Mouse (Mus musculus): Measurements from ENCODE around the gene Cdkn1c.

Gene Cdkn1c

DNA sequence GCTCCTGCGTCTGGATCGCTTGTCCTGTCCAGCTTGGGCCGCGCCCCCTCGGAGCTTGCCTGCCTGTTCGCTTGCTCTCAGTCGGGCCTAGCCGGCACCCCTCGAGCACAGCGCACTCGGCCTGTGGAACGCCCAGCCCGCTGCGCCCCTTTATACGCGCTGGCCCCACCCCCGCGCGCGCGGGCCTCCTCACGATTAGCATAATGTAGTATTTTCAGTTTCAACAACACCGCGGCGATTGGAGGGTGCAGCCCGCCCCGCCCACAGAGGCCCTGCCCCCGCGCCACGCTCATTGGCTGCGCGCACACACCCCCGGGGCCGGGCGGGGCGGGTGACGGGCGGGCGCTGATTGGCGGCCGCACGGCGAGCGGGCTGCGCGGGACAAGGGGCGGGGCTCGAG lies at the start of gene Cdkn1c:
TSS of gene Cdkn1c (minus strand) at position 177 of the 400 bp plus-strand sequence.
- DNase-seq (ENCODE audit: low spot score in 2 of 2): peak; percentile 79 to 83

DNA sequence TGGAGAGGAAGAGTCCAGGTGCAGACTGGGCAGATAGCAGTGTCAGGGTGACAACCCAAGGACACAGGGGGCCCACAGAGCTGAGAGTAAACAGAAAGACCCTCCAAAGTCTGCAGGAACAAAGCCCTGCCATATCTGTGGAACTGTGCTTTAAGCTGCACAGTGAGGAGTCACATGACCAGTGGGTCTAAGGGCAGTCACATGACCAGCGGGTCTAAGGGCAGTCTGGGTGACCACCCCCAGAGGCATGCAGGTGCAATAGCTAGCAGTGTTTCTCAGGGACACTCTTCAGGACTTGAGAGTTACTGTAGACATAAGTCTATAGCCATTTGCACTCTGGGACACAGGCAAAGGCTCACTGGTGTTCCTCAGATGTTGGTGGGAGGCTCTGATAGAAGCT lies 48.7 kb upstream of the Cdkn1c start:
- DNase-seq (ENCODE audit: low spot score in 2 of 2): no peak

GRCm38 (mm10) chr7:143506675-143507074 lies 45.8 kb upstream of the Cdkn1c start:
- DNase-seq (ENCODE audit: low spot score in 2 of 2): peak; percentile 29 to 31

DNA sequence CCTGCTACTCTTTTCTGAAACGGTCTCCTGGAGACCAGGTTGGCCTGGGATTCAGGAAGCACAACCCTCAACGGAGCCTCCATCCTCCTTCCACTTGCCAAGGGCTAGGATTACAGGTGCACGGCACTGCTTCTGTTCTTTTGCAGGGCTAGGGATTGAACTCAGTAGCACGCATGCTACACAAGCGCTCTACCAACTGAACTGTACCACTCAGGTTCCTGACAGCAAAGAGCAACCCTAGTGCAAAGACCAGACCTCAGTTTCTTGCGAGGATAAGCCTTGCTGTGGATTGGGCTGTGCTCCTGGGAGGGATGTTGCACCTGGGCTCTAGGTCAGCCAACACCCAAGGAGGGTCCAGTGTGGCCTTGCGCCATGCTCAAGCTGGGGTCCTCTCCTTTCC lies 45.4 kb upstream of the Cdkn1c start:
- no peak for DNase-seq (ENCODE audit: low spot score in 2 of 2)

DNA sequence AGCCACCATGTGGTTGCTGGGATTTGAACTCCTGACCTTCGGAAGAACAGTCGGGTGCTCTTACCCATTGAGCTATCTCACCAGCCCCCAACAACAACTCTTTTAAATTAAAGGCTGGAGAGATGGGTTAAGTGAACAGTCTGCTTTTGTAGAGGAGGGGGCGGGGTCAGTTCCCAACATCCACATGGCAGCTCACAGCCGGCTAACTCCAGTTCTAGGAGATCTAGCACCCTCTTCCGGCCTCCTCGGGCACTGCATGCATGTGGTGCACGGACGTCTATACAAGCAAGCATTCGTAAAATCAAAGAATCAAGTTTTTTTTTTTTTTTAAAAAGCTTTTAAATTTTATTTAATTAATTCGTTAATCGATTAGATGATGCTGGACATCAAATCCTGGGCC lies 45.0 kb upstream of the Cdkn1c start:
- peak; percentile 33 to 44 for DNase-seq (ENCODE audit: low spot score in 2 of 2)

GRCm38 (mm10) chr7:143505411-143505810 lies 44.6 kb upstream of the Cdkn1c start:
- DNase-seq (ENCODE audit: low spot score in 2 of 2): no peak

DNA sequence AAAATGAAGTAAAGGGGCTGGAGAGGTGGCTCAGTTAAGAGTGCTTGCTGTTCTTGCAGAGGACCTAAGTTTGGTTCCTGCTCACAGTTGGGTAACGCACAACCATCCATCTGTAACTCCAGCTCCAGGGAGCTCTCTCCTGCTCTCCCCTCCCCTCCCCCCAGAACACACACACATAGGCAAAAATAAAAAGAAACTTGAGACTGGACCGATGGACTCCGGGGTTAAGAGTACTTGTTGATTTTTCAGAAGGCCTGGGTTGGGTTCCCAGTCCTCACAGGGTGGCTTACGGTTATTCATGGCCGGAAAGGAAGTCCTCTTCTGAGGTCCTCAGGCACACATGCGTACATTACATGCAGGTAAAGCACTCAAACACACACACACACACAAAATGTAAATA lies 43.1 kb upstream of the Cdkn1c start:
- DNase-seq (ENCODE audit: low spot score in 2 of 2): no peak

- no peak for DNase-seq (ENCODE audit: low spot score in 2 of 2)
These were observed 41.8 kb upstream of the Cdkn1c start, which contains the start of gene Phlda2 for GRCm38 (mm10) chr7:143502418-143503200. Gene Phlda2 (minus strand): TSS chr7:143503150.

- no peak for DNase-seq (ENCODE audit: low spot score in 2 of 2)
These were observed 41.0 kb upstream of the Cdkn1c start for GRCm38 (mm10) chr7:143501643-143502417.

DNA sequence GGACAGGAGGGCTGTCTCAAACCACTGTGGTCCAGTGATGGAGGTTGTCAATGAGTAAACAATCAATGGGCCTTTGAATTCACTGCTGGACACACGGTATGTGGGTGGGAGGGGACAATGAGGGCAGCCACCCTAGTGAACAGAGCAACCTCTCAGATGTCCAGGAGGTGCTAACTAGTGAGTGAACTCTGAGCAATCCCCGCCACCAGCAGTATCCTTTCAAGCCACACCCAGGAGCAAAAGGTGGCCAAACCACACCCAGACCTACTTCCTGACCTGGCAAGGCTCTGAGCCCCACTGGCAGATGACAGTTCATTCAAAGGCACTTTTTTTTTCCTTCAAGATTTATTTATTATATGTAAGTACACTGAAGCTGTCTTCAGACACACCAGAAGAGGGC lies 40.1 kb upstream of the Cdkn1c start:
- DNase-seq (ENCODE audit: low spot score in 2 of 2): no peak

DNA sequence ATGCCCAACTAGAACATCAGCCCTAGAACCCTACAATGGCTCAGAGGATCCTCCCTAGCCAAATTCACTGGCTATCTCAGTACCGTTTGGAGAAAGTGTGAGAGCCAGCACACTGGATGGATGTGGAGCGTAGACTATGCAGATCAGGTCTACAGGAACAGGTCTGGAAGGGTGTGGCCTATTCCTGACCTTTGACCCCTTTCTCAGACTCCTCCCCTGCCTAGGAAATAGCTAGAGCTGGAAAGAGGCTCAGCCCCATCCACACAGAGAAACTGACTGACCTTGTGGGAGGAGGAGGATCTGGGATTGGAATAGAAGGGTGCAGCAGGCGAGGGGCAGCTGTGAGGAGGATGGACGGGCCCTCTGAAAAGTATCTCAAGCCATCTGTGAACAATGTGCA lies 37.7 kb upstream of the Cdkn1c start:
- DNase-seq (ENCODE audit: low spot score in 2 of 2): no peak

DNA sequence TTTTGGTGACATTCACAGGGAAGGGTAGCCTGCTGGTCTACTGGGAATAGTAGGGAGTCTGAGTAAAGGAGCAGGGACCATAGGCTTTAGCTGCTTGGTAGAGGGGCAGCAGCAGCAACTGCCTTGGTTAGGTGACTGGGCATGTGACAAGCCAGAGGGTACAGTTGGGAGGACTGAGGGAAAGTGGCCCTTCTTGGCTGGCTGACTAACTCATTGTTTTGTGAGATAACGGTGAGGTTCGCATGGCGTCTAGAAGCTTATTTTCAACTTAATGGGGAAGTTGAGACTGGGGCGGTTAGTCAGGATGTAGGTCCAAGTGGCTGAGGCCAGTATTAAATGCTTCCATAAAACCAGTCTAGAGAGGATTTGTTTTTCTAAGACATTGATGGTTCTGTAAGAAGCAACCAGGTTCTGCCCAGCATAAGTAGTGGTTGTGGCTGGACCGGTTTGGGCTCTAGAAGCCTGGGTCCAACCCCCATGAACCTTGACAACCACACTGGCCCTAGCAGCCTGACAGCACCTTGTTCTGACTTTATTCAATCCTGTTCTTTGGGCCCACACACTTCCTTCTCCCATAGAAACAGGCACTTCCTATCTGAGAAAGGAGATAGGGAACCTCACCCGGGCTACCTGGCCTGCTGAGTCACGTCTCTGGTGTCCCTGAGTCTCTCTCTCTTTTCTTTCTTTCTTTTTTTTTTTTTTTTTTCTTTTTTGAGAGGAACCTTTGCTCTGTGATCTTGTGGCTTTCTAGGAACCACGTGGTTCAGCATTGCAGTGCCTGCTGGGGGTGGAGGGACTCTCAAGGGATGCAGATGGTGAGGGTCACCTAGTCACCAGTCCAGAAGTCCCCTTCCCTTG lies 34.5 kb upstream of the Cdkn1c start:
- DNase-seq (ENCODE audit: low spot score in 2 of 2): no peak

- no peak for DNase-seq (ENCODE audit: low spot score in 2 of 2)
These were observed 32.8 kb upstream of the Cdkn1c start for GRCm38 (mm10) chr7:143493616-143494126.

DNA sequence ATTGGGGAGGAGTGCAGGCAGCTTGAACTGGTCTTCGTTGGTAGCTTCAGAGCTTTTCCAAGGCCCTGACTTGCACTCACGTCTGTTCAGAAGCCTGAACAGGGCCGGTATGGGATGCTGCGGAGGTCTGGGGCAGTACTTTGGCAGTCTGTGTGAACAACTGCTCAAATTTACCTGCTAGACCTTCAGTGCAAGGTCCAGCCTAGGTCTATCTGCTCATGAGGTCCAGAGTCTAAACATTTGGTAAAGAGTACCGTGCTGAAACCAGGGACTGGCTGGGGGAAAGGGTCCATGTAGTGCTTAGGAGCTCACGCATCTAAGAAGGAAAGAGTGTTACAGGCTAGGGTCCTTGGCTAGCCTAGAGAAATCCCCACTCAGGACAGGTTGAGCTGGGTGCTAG lies 28.9 kb upstream of the Cdkn1c start:
- no peak for DNase-seq (ENCODE audit: low spot score in 2 of 2)

DNA sequence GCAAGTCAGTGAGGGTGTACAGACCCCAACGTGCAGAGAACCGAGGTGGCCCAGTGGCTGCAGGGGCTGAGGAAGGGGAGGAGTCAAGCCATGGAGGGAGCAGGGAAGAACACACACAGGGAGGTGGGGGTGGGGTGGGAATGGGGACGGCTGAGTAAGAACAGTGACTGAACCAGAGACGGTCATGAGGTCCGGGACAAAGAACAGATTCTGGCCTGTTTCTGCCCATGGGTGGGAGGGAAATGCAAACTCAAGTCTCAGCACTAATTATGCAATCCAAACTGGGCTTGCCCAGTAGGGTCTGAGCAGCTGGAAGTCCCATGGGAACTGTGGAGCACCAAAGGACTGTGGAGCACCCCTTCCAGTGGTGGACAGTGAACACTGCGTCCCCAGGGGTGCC lies 21.7 kb upstream of the Cdkn1c start:
- DNase-seq (ENCODE audit: low spot score in 2 of 2): no peak

DNA sequence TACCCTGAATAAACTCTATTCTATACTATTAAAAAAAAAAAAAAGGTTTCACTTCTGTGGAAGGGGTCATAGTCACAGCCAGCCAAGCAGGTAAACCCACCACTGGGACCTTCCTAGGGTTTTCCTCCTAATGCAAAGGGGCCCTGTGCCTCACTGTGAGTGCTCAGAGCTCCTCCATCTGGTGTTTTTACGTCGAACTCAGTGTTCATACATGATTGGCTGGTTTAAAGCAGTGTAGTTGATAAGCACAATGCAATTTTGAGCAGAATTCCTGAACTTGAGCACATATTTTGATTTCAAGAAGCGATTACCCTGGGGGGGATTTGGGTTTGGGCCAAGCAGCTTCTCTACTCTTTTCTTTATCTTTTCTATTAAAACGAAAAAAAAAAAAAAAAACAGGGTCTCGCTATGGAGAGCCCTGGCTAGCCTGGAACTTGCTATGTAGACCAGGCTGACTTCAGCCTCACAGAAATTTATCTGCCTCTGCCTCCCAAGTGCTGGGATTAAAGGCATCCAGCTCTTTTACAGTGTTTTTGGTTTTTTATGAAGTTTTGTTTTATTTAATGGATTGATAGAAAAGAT lies 21.0 kb upstream of the Cdkn1c start:
- no peak for DNase-seq (ENCODE audit: low spot score in 2 of 2)

DNA sequence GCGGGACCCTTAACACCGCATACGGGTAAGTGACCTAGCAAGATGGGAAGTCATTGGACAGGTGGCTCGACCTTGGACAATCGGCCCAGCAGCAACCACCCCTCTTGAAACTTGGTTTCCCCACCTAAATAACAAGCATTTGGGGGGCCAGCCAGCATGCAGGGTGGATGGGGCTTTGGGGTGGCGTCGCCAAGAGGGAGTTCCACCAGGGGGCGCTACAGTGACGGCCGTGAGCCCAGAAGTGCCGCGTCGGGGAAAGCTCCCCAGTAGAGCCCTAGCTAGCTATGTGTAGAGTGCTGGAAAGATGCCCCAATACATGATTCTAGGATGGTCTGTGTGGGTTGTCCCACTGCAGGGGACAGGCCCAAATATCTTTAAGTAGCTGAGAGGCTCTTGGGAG lies 19.6 kb upstream of the Cdkn1c start:
- peak in 1 of 2 experiments; percentile 21 for DNase-seq (ENCODE audit: low spot score in 2 of 2)

DNA sequence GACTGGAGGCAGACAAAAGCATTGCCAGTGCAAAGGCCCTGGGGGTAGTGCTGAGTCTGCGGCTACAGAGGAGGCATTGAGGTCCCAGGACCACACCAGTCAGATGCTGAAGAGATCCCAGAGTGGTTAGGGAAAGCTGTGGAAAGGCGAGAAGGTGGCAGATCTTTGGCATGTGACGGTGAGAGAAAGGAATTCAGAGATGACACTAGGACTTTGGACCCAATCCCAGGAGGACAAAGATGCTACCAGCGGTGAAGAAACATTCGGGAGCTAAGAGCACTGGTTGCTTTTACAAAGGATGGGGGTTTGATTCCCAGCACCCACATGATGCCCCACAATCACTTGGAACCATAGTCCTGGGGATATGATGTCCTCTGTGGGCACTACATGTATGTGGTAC lies 16.9 kb upstream of the Cdkn1c start:
- DNase-seq (ENCODE audit: low spot score in 2 of 2): no peak

DNA sequence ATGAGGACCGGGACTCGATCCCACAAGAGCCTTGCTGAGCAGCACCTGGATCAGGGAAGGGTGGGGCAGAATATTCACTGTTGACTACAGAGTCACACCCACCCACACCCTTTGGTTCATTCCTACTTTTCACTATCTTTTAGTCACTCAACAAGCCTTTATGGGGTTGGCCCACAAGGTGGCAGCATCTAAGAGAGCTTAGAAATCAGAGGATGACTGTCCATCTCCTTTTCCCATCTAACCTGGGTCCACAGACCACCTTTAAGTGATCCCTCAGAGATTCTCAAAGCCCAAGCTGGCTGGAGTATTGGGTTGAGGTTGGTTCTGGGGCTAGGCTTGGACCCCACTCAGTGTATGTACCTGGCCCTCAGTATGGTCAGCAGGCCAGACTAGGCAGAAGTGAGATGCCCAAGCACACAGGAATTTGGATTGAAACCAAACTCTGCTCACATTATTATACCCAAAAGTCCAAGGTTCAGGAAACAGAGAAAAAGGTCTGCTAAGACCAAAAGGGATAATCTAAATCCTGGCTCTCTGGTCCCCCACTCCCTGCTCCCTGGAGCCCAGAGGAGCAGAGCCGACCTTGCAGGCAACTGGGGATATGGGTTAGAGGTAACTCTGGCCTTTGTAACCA lies 16.0 kb upstream of the Cdkn1c start:
- no peak for DNase-seq (ENCODE audit: low spot score in 2 of 2)

GRCm38 (mm10) chr7:143475876-143476275 lies 15.0 kb upstream of the Cdkn1c start:
- no peak for DNase-seq (ENCODE audit: low spot score in 2 of 2)

DNA sequence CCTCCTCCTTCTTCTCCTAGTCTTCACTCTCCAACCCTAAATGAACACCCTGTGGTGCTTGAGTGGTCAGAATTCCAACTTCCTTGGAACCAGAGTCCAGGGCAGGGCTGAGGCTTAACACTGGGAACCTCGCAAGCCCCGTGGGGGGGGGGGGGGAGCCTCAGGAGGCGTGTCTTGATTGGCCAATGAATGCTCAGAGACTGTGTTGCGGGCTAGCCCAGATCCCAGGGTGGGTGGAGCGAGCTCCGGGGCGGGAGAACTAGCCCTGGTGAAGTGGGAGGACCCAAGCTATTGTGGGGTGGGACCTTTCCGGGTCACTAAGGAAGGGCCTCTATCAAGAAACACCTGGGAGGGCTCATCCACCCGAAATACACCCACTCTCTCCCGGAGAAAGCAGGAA lies 14.0 kb upstream of the Cdkn1c start:
- no peak for DNase-seq (ENCODE audit: low spot score in 2 of 2)

Measured in spleen, postnatal 36 days (tissue).